Mouse (Mus musculus) adipose tissue, adult 10 weeks (tissue): Measurements from ENCODE around the gene Ckm. TPM values are rescaled to one million over a fixed set of nuclear protein-coding genes. Genes with fewer than 3 reads are reported as not detected.

Experiments
- polyA plus RNA-seq: library from polyadenylated mRNA; stranded (reverse); fragments of 350-450 nt; fragmentation: Illumina TruSeq; extraction: RNeasy Lipid Tissue Mini Kit (QIAGEN cat#74804); gene quantifications from one replicate; pipeline ENCODE4 v1.2.3, GENCODE M21; 2014; ENCODE audit warnings: low read depth, low replicate concordance

Gene Ckm
- polyA plus RNA-seq, result 2.2 TPM

GRCm38 (mm10) chr7:19404476-19404875 lies at the start of gene Ckm:
TSS of gene Ckm (plus strand) at chr7:19404776.

GRCm38 (mm10) chr7:19359299-19359891 lies 45.2 kb upstream of the Ckm start, which contains the start of the genes Cd3eap and Ppp1r13l:
TSS of gene Cd3eap (minus strand) at chr7:19359483.
TSS of gene Ppp1r13l (plus strand) at chr7:19359749.

GRCm38 (mm10) chr7:19381377-19382165 lies 23.0 kb upstream of the Ckm start, which contains the start of gene Ercc2:
TSS of gene Ercc2 (plus strand) at chr7:19382010.

GRCm38 (mm10) chr7:19403731-19404296 lies 762 bp upstream of the Ckm start, which contains the start of gene Klc3:
TSS of gene Klc3 (minus strand) at chr7:19404104.

GRCm38 (mm10) chr7:19458591-19459111 lies 54.1 kb downstream of the Ckm start, which contains the start of gene Mark4:
TSS of gene Mark4 (minus strand) at chr7:19458821.

GRCm38 (mm10) chr7:19462884-19463381 lies 58.4 kb downstream of the Ckm start, which contains the start of gene Exoc3l2:
TSS of gene Exoc3l2 (plus strand) at chr7:19463331.

Other genes starting within 250 kb of the Ckm start
- 3.2 TPM for gene Gipr, start 238.6 kb upstream of the Ckm start, polyA plus RNA-seq
- gene Eml2, start 228.4 kb upstream of the Ckm start, polyA plus RNA-seq, result 43.2 TPM
- gene Gpr4, start 192.2 kb upstream of the Ckm start, polyA plus RNA-seq, result 5.1 TPM
- gene Opa3, start 176.4 kb upstream of the Ckm start, polyA plus RNA-seq, result 23.6 TPM
- 45.6 TPM for gene Vasp, start 133.0 kb upstream of the Ckm start, polyA plus RNA-seq
- not detected for gene Ppm1n, start 124.7 kb upstream of the Ckm start, polyA plus RNA-seq
- 18.4 TPM for gene Rtn2, start 122.2 kb upstream of the Ckm start, polyA plus RNA-seq
- gene Fosb, start 94.7 kb upstream of the Ckm start, polyA plus RNA-seq, result 4.7 TPM
- gene Ercc1, start 60.0 kb upstream of the Ckm start, polyA plus RNA-seq, result 41.4 TPM
- gene Cd3eap, start 45.3 kb upstream of the Ckm start, polyA plus RNA-seq, result 11.6 TPM
- 14.2 TPM for gene Ppp1r13l, start 45.0 kb upstream of the Ckm start, polyA plus RNA-seq
- gene Ercc2, start 22.8 kb upstream of the Ckm start, polyA plus RNA-seq, result 18.9 TPM
- gene Klc3, start 672 bp upstream of the Ckm start, polyA plus RNA-seq, result 21.0 TPM
- 15.0 TPM for gene Mark4, start 54.0 kb downstream of the Ckm start, polyA plus RNA-seq
- 4.9 TPM for gene Exoc3l2, start 58.6 kb downstream of the Ckm start, polyA plus RNA-seq
- 5.4 TPM for gene Bloc1s3, start 103.6 kb downstream of the Ckm start, polyA plus RNA-seq
- 93.3 TPM for gene Trappc6a, start 103.6 kb downstream of the Ckm start, polyA plus RNA-seq
- gene Nkpd1, start 113.1 kb downstream of the Ckm start, polyA plus RNA-seq, result 0.21 TPM
- gene Ppp1r37, start 158.3 kb downstream of the Ckm start, polyA plus RNA-seq, result 83.9 TPM
- gene Zfp296, start 172.5 kb downstream of the Ckm start, polyA plus RNA-seq, result 1.5 TPM
- gene Gemin7, start 172.8 kb downstream of the Ckm start, polyA plus RNA-seq, result 42.4 TPM
- gene Clasrp, start 199.7 kb downstream of the Ckm start, polyA plus RNA-seq, result 40.3 TPM
- gene Relb, start 224.7 kb downstream of the Ckm start, polyA plus RNA-seq, result 12.3 TPM